Mouse (Mus musculus) testis, adult 2 months (tissue): Measurements from ENCODE around the gene Hba-x.

Experiments used
- CTCF ChIP-seq: fragments of 200-500 bp; IDR thresholded peaks from 2 replicates; pipeline ENCODE4 v1.5.1; 2012; ENCODE audit warnings: low read depth, mild to moderate bottlenecking, inconsistent platforms, low read length, moderate library complexity; ENCODE audit not compliant: control insufficient read depth, insufficient read depth, insufficient replicate concordance
- POLR2A ChIP-seq: fragments of 200-500 bp; IDR thresholded peaks from 2 replicates; pipeline ENCODE4 v1.6.1; 2012; ENCODE audit warnings: low read depth, mild to moderate bottlenecking, inconsistent platforms, low read length, moderate library complexity; ENCODE audit not compliant: control insufficient read depth

GRCm38 (mm10) chr11:32278458-32278957, 2.3 kb downstream of the Hba-x start:
- TF ChIP-seq POLR2A, result no peak
- TF ChIP-seq CTCF, result no peak
